Mouse (Mus musculus) spleen, postnatal 4 days (tissue): Measurements from ENCODE around the gene Rsg1.
A peak's percentile ranks its signal among the peaks of the same experiment; 100 is the strongest.

ENCODE experiments used
- DNase-seq, 2 experiments: peaks; one replicate each; pipeline ENCODE4 v3.0.0; 2022; ENCODE audit warnings: low spot score in 2 of 2

Gene Rsg1

DNA sequence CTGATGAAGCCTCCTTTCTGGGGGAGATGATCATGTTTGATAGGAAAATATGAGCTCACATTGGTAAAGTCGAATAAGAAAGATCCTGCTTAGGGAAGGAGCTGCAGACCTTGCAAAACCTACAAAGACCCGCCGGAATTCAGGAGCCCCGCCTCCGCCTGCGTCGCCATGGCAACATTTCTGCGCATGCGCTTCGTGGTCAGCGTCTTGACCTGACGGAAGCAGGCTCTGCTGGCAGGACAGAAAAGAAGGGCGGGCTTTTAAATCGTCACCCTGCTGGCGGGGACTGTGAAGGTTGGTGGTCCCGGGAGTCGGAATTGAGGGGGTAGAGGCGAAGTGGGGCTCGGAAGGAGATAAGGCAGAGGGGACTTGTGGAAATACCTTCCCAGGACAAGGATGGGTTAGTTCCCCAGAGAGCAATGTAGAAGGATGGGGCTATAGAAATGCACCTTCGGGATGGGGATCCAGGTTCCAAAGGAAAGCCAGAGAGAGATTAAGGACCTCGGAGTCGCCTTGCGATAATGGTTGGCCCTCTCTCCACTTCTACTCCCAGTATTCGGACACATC lies at the start of gene Rsg1:
Gene Rsg1, plus strand, starts transcription at position 187 of the 567 bp plus-strand sequence.
- peak; percentile 93 to 98 for DNase-seq

DNA sequence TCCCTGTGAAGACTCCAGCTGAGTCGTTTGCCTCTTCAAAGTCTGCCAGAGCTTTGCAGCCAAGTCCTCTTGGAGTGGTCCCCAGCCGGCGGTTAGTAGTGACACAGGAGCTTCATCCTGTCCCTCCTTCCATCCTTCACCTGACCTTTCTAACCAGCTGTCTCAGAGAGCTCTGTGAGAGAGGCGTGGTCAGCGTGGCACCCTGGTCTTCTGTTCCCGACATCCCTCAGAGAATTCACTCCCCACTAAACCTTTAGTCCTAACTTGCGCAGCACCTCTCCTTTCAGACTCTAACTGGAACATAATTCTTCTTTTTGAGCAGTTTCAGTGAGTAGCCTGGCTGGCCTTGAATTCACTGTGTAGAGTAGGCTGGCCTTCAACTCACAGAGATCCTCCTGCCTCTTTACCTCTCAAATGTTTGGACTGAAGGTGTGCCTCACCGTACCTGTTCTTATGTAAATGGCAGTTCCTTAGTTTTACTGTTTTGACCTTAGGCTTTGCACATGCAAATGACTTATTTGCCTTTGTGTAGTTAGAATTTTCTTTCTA lies 47.9 kb upstream of the Rsg1 start:
- DNase-seq: no peak

DNA sequence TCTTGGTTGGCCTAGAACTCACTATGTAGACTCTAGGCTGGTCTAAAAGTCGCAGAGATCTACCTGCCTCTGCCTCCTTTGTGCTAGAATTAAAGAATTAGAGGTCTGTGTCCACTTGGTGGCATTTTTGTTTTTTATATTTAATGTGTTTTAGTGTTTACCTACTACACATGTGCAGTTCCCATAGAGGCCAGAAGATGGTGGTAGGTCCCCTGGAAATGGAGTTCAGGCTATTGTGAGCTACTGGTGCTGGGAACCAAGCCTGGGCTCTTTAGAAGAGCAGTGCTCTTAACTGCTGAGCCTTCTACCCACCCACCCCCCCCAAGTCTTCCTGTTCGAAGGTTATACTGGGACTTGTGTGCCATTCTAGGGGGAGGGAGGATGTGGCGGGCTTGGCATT lies 46.6 kb upstream of the Rsg1 start:
- DNase-seq: no peak

DNA sequence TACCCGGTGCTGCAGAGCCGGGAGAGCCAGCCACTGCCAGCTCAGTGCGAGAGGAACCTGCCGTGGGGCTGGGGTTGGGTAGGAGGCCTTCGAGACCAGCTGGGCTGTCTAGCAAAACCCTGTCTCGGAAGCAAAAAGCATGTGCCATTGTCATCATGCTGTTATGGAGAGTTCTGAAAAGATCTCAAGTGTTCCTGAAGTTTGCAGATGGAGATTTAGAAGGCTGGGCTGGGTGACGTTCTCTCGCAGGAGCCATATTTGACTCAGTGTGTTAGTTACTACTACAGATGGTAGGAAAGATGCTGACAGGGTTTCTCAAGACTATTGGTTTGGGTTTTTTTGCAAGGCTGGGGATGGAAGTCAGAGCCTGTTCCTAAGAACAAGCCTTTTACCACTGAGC lies 41.6 kb upstream of the Rsg1 start:
- DNase-seq: no peak

DNA sequence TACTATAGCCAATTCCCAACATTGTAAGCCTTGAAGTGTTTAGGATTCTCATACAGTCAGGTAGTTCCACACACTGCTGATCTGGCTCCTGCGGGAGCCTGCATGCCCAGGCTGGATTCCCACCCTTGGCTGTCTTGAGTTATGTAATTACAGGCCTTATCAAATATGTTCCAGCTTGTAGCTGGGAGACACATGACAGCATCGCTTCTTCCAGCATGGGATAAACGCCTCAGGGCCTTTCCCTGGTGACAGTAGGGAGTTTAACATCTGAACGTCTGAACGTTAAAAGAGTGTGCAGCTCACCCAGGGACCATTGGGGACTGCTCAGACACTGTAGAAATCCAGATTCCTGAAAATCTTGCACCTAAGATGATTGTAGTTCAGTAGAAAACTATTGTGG lies 38.0 kb upstream of the Rsg1 start:
- no peak for DNase-seq

DNA sequence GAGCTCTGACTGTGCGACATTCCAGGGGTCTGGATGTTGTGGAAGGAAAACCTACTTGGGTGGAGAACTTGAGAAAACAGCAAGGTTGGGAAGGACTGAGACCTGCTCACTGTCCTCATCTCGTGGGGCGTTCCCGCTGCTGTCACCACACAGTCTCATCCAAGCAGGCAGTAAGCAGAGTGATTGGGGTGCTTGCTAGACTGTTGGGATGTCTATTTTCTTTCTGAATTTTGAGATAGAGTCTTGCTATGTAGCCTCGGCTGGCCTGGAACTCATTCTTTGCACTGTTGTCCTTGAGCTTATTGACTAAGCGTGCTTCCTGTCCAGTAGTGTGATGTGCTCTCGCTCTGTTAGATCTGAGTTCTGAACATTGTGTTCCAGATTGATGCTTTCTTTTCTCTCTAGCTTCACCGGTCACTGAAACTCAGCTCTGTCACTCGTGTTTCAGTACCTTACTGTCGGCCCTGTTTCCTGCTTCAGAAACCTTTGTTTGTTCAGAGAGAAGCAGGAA lies 37.4 kb upstream of the Rsg1 start:
- DNase-seq: no peak

DNA sequence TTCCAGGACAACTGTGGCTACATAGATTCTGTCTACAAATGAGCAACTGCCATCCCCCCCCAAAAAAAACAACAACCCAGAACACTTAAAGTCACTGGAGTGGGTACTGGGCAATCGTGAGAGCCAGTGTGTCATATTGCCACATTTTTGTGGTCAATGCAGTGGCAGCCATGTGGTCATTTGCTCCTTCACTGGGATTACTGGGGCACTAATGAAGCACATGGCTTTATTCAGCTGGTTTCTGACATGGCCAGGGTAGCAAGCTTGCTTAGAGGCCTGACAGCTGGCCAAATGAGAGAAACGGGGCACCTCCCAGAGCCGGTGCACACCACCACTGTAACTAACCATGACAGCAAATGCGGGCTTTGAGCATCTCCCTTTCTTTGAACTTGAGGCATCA lies 35.3 kb upstream of the Rsg1 start:
- DNase-seq: no peak

DNA sequence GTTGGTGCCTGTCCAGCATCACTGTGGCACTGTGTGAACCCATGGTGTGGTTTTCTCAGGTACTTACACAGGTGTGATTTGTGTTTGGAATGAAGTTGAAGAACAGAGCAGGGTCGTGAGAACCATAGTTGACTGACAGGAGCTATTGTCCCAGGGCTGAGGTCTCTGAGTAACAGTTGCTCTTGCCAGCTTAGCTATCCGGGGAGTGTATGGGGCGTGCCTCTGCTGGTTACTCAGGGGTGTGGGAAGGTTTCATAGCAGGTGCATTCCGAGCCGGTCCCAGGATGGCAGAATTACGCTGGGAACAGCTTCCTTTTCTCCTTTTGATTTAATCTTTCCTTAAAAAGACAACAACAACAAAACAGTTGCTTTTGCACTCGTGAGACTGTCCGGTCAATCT lies 32.9 kb upstream of the Rsg1 start:
- no peak for DNase-seq

DNA sequence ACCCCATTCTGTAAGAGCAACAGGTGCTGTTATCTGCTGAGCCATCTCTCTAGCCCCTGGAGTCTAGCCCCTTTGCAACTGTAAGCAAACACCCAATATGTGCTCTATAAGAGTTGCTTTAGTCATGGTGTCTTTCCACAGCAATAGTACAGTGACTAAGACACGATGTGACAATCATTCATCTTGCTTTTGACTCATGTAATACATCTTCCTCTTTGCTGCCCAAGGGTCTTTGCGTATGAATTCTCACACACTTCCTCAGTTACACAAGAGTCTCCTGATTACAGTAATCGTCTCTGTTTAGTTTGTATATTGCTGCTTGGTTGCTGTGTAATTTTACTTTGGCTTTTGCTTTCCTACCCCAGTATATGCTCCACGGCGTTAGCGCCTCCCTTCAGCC lies 31.8 kb upstream of the Rsg1 start:
- DNase-seq: no peak

DNA sequence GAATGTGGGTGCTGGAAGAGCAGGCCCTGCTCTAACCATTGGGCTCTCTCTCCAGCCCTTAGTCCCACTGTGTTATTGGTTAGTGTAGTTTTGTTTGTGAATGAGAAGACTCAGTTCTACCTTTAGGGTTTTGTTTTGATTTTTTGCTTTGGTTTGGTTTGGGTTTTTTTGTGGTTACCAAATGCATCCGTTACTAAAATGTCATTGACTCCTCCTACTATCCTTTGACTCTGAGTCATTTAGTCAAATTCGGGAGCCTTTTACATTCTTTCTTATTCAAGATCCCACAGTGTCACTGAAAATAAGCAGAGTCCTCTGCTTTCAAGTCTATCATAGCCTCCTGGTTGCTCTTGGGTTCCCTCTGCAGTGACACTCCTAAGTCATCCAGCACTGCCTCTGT lies 29.8 kb upstream of the Rsg1 start:
- DNase-seq: no peak

DNA sequence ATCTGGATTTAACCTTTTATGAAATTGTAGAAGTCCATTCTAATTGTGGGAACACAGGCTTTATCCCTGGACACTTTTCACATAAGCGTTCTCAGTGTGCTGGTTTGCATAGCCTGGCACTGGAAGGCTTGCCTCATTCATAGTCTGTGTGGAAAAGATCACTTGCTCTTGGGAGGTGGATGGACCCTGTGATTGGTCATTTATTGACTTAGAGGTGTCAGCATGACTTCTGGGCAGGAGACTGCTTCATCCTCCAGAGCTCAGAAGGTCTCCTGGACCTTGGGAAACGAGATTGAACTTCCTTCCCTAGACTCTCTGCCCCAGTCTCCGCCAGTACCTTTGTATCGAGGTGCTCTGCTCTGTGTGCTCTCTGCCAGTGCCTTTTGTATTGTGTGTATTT lies 29.3 kb upstream of the Rsg1 start:
- no peak for DNase-seq

DNA sequence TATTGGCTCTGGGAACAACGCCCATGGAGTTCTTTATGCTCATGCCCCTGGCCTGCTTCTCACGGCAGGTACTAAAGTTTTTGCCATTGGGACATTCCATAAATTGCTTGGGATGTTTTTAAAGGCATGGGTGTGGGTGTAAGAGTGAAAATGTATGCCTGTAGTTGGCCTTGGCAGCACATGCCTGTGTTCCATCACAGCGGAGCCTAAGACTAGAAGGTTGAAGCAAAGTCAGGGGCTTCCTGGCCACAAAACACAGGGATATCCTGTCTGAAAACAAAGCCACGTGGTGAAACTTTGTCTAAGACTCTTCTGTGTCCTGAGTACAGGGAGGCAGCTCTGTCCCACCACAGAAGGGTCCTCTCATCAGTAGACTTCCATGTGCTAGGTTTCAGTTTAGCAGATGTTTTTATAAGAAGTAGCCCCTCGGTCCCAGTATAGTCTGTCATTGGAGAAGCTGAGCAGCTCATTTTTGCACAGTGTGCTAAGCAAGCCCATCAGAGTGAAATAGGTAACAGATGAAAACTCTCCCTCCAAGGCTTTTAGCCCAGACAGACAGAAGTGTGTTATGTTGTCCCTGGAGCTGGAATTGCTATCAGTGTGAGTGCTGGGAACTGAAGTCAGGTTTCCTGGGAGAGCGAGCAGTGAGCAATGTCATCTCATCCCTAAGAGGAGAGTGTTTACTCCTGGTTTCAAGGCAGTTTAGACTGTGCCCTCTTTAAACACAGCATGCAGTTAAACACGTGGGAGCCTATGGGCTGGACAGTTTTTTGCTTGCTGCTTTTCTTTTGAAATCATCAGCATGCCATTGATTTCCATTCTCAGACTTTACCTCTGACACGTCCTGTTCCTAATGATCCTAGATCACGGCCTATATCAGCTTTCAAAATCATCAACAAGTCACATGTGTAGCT lies 26.6 kb upstream of the Rsg1 start:
- DNase-seq: no peak

DNA sequence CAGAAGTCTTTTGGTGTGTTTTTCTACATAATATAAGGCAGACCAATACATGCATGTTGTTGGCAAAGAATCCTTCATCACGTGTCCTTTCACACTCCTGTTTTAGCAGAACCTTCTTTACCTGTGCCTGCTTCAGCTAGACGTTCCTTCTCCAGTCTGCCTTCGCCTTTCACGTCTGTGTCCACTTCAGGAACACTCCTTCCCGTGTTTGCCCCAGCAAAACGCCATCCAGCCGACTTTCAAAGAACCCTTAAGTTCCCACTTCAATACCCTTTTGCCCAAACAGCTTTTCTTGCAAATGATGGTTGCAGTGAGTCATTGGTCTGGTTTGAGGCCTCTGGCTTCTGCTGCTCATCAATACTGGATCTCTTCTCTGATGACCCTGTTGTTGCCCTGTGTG lies 22.5 kb upstream of the Rsg1 start:
- no peak for DNase-seq

DNA sequence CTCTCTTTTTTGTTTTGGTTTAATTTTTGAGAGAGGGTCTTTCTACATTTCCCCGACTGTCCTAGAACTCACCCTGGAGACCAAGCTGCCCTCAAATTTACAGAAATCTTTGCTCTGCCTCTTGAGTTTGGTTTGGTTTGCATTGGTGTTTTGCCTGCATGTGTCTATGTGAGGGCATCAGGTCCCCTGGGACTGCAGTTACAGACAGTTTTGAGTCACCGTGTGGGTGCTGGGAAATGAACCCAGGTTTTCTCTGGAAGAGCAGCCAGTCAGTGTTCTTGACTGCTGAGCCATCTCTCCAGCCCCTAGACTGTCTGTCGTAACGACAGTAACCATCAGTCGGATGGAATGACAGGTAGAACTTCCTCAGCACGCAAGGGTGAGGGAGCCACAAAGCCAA lies 19.2 kb upstream of the Rsg1 start:
- DNase-seq: no peak

DNA sequence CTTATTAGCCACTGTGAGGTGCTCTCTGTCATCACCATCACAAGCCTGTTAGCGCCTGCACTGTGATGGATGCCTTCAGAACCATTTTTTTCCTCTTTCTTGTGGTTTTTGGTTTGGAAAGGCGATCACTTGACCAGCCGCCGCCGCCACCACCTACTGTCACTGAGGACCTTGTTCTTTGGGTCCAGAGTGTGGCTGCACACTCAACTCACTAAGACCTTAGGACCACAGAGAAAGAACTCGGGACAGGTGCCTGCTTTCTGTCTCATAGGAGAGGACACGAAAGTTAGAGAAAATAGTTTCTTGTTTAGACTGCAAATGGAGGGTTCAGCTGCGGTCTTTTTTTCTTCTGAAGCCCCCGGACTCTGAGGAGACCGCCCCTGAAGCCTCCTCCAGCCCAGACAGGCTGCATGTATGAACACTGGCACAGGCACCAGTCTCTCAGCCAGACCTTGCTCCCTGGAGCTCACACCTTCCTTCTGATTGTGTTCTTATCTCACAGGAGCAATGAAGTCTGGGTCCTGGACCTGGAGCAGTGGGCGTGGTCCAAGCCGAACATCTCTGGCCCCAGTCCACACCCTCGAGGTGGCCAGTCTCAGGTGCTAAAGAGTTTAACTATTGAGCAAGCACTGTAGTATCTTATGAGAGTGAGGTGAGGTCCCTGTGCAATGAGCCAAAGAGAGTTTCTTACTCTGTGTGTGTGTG lies 16.6 kb upstream of the Rsg1 start:
- no peak for DNase-seq

DNA sequence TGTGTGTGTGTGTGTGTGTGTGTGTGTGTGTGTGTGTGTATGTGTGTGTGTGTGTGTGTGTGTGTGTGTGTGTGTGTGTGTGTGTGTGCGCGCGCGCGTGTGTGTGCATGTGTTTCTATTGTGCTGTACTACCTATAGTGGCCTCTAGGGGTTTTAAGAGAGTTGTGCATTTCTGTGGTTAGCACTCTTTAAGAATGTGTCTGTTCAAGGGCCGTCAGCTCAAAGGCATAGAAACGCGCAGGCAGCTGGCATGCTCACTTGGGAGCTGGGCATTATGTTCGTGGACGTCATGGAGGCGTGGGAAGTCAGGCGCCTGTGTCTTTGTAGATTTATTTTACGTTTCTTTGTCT lies 16.1 kb upstream of the Rsg1 start:
- DNase-seq: no peak

DNA sequence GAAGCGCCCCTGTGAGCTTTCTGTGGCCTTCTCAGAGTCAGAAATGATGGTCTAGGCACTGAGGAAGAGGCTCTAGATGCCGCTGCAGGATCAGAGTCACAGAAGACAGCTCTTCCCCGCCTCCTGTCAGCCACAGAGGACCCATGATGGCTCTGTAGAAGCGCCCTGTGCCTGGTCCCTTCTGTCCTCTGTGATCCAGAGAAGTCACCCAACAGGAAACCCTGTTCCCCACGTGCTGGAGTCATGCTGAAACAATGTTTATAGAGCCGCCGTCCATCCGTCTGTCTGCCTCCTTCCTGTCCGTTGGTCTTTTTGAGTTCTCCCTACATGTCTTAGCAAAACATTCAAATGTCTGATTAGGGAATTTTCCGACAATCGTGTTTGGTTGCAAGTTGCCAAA lies 12.8 kb upstream of the Rsg1 start:
- no peak for DNase-seq

DNA sequence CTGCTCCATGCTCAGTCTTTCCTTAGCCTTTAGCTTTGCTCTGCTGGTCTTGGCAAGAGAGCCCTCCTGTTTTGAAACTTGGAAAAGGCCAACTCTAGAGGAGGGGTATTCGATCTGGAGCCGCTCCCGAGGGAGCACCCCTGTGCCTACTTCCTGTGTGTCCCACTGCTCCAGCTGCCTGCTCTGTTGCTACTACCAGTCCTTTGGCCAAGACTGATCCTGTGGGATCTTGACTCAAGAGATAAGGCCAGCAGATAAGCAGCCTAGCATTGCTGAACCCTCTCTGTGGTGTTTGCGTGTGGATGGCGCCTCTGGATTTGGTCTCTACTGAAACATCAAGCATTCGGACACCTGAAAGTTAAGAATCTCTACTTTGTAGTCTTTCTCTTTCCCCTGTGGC lies 11.6 kb upstream of the Rsg1 start:
- no peak for DNase-seq

DNA sequence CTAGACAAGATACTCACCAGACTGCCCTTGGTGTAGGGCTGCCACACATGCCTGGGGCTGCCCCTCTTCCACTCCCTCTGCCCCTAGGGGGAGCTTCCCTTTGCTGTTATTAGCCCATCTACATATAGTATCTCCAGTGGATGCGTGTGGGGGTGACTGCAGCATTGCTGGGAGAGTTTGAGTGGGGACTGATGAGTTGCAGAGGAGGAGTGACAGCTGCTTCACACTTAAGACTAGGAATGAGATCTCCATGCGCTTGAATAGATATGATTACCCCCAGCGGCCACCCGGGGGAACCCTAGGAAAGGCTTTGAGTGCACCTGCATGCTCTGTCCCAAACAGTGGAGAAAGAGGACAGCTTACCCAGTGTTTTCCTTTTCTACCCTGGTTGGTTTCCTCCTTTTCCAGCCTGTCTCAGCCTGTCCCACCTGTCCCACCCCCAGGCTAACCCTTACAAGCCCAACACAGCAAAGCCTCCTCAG lies 9.1 kb upstream of the Rsg1 start:
- no peak for DNase-seq

DNA sequence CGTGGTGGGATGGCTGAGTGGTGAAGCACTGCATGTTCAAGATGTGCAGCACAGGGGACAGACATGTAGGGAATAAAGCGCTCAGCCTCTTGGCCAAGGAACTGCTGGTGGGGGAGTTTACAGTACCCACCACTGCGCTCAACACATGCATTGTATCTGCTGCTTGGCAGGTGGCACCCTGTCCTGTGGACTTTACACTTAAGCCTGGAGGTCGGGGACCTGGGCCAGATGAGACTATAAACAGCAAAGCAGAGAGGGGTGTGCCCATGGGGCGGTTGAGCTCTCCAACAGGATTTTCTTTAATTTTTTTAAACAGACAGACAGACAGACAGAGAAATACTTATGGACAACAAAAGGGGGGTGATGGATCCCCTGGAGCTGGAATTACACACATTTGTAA lies 6.7 kb upstream of the Rsg1 start:
- DNase-seq: no peak

DNA sequence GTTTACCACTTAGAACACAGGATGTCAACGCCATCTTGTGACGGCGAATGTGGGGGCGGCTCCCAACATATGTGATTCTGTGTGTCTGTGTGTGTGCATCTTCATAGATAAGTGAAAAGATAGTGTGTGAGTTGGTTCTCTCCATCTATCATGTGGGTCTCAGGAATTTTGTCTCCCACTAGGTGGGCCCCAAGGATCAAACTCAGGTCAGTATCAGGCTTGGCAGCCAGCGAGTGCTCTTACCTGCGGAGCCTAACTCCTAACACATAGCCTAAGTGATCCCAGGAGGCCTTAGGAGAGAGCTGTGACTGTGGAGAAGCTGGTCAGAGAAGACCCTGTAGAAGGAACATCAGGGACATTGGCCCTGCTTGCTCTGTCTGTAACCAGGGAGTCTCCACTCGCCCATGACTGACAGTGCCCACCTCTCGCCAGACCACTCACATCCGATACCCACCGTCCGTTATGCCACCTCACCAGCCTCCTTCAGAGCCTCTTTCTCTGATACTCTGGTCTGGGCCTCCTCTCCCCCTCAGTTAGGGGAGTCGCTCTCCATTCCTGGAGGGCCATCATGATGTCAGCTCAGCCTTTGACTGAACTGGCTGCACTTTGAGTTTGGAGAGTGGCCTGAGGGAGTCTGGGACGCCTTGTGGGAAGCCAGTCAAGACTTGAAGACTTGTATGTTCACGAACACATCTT lies 3.1 kb upstream of the Rsg1 start:
- no peak for DNase-seq

DNA sequence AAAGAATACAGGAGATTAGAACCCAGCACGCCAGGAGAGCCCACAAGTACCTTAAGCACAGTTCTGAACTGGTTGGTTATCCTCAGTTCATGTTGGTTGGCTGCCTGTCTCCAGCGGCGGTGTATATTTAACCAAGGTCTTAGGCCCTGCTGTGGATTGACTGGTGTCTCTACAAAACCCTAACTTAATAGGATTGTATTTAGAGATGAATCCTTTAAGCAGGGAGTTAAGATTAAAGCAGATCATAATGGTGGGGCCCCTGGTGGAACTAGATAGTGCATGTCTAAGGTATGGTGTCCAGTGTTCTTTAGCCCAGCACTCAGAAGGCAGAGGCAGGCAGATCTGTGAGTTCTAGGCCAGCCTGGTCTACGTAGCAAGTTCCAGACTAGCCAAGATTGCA lies 2.1 kb upstream of the Rsg1 start:
- DNase-seq: no peak
